Mouse (Mus musculus): ENCODE data around the gene Ddhd1.

DNA sequence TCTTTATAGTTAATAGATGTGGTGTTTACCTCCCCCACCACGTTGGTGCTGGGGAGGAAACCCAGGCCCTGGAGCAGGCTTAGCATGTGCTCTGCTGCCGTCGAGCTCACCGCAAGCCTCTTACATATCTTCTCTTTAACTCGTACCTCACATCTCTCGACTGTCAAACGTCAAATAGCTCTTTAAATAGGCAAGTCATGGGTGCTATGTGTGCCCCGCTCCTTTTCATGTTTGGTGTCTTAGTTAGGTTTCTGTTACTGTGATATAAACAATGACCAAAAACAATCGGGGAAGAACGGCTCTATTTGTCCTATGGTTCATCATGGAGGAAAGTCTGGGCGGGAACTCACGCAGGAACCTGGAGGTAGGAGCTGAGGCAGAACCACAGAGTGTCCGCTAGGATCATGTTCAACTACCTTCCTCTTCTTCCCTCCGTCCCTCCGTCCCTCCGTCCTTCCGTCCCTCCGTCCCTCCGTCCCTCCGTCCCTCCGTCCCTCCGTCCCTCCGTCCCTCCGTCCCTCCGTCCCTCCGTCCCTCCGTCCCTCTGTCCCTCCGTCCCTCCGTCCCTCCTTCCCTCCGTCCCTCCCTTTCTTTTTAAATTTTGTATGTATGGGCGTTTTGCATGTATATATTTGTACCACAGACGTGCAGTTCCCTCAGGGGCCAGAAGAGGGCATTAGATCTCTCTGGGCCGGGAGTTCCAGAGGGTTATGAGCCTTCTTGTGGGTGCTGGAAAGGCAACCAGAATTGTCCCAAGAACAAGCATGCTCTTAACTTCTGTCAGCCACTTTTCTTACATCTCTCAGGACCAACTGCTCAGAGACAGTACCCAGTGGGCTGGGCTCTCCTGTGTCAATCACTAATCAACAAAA lies 91.6 kb downstream of the Ddhd1 start:
- no peak for TF ChIP-seq POLR2A (IDR thresholded peaks at IDR 0.05; ENCODE audit: insufficient read length, low read depth)
- TF ChIP-seq CEBPB (IDR thresholded peaks at IDR 0.05; ENCODE audit: insufficient read depth, poor library complexity, severe bottlenecking): no peak
- TF ChIP-seq MYOG (IDR thresholded peaks at IDR 0.05; ENCODE audit: control insufficient read depth in 1 of 3, insufficient read depth in 1 of 3, insufficient read length in 2 of 3, low read depth in 2 of 3): no peak
- no peak for TF ChIP-seq TCF12 (IDR thresholded peaks at IDR 0.05; ENCODE audit: insufficient read depth, poor library complexity, severe bottlenecking)
- TF ChIP-seq USF1 (IDR thresholded peaks at IDR 0.05; ENCODE audit: low read depth): no peak
- TF ChIP-seq E2F4 (IDR thresholded peaks at IDR 0.05; ENCODE audit: insufficient read depth): no peak
- TF ChIP-seq POLR2AphosphoS2 (IDR thresholded peaks at IDR 0.05; ENCODE audit: insufficient read length, low read depth): no peak
- TF ChIP-seq SRF (IDR thresholded peaks at IDR 0.05; ENCODE audit: control insufficient read depth, insufficient read length, low read depth): no peak
- no peak for TF ChIP-seq TCF3 (IDR thresholded peaks at IDR 0.05; ENCODE audit: insufficient read length, low read depth)
- no peak for TF ChIP-seq MAX (IDR thresholded peaks at IDR 0.05; ENCODE audit: low read depth)

Measured in myocyte (in vitro differentiated cells).